Mouse (Mus musculus) liver, embryonic 14.5 days (tissue): ENCODE data around the gene Ovca2.

Source experiments
- CTCF ChIP-seq: IDR thresholded peaks from 2 replicates; pipeline ENCODE4 v1.5.1; 2016; ENCODE audit warnings: antibody characterized with exemption, low read depth, control low read depth
- EP300 ChIP-seq: IDR thresholded peaks from 2 replicates; pipeline ENCODE4 v1.6.1; 2016; ENCODE audit warnings: antibody characterized with exemption, low read depth

DNA sequence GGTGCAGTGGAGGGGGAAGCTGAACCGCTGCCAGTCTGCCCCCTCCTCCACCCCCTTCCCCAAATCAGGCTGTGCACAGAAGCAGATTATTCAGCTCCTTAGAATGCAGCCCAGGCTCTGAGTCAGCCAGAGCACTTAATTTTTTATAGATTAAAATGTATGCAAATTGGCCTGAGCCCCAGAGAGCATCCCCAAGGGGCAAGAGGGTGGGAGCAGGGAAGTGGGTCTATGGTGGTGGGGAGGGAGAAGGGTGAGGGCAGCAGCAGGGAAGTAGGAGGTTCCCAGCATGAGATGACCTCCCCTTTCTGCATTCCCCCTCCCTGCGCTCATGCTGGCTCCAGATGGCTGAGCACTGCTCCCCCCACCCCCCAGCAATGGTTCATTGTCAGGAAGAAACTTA lies 6.4 kb upstream of the Ovca2 start:
- TF ChIP-seq CTCF (no peak), EP300 (no peak)
